Mouse (Mus musculus) C2C12 (cell line): Measurements from ENCODE around the gene Zfp423. TPM values are rescaled to one million over a fixed set of nuclear protein-coding genes. Genes with fewer than 3 reads are reported as not detected.

Source experiments
- H3K27me3 ChIP-seq: one replicate; pipeline ENCODE4 v1.6.1; 2011; ENCODE audit not compliant: control insufficient read depth, insufficient read depth, insufficient read length
- H3K36me3 ChIP-seq: one replicate; pipeline ENCODE4 v1.6.1; 2011; ENCODE audit not compliant: control insufficient read depth, insufficient read depth
- H3K4me3 ChIP-seq: one replicate; pipeline ENCODE4 v1.5.1; 2011; ENCODE audit warnings: mild to moderate bottlenecking, control low read depth; ENCODE audit not compliant: poor library complexity, insufficient read depth, severe bottlenecking
- H3K79me2 ChIP-seq: one replicate; pipeline ENCODE4 v1.6.1; 2011; ENCODE audit not compliant: control insufficient read depth, insufficient read depth
- H3K79me3 ChIP-seq: one replicate; pipeline ENCODE4 v1.6.1; 2011; ENCODE audit warnings: low read depth, control low read depth
- H3ac ChIP-seq: one replicate; pipeline ENCODE3; 2011; ENCODE audit warnings: low read depth; ENCODE audit not compliant: control insufficient read depth, insufficient read length
- CEBPB ChIP-seq: IDR thresholded peaks from one replicate; pipeline ENCODE4 v1.6.1; 2011; ENCODE audit warnings: low read depth, mild to moderate bottlenecking, control low read depth, moderate library complexity
- CTCF ChIP-seq: IDR thresholded peaks from one replicate; pipeline ENCODE4 v1.5.1; 2011; ENCODE audit not compliant: control insufficient read depth, insufficient read depth, insufficient read length
- FOSL1 ChIP-seq: IDR thresholded peaks from one replicate; pipeline ENCODE4 v1.8.0; 2011; ENCODE audit warnings: mild to moderate bottlenecking, low read length; ENCODE audit not compliant: poor library complexity, insufficient read depth, severe bottlenecking
- MAX ChIP-seq: IDR thresholded peaks from one replicate; pipeline ENCODE4 v1.6.1; 2011; ENCODE audit warnings: mild to moderate bottlenecking, control low read depth
- MYOD1 ChIP-seq: IDR thresholded peaks from one replicate; pipeline ENCODE4 v1.6.1; 2011; ENCODE audit warnings: low read depth; ENCODE audit not compliant: control insufficient read depth, insufficient read length
- MYOG ChIP-seq: IDR thresholded peaks from one replicate; pipeline ENCODE4 v1.6.1; 2011; ENCODE audit not compliant: control insufficient read depth, insufficient read length; ENCODE audit errors: extremely low read depth
- USF1 ChIP-seq: IDR thresholded peaks from one replicate; pipeline ENCODE4 v1.6.1; 2011; ENCODE audit warnings: low read depth, mild to moderate bottlenecking, control low read depth, moderate library complexity
- polyA plus RNA-seq: library from polyadenylated mRNA; unstranded; fragments of >200 nt; fragmentation: generic; extraction: Trizol; gene quantifications from one replicate; pipeline ENCODE4 v1.2.1, GENCODE M21; 2012; ENCODE audit warnings: missing spikeins

The Zfp423 gene
- polyA plus RNA-seq, 1 experiment: 0.14 TPM

DNA sequence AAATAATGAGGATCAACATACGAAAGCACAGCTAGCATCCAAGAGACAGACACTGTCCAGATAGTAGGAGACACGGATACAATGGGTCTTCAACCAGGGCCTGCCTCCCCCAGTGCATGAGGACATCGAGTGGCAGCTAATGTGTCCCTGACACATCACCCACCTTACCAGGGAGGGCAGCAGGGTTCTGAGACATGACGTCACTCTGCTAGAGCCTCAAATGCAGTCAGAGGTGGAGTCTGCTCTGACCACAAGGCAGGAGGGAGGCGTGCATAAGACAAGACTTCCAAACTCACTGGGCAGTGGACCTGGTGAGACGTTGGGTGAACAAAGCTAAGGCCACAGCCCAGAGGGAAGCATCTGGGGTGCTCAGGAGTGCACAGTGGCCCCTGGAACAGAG, 148.6 kb downstream of the Zfp423 start:
- Histone ChIP-seq H3K79me2 (no peaks in the 10 kb centered on the region), H3K27me3 (peaks cover 9% of the 10 kb centered on the region), H3ac (no peak overlapping the region), H3K79me3 (no peaks in the 10 kb centered on the region), H3K36me3 (no peaks in the 10 kb centered on the region), H3K4me3 (no peak overlapping the region)
- TF ChIP-seq MYOD1 (no peak), CTCF (no peak), CEBPB (no peak), FOSL1 (no peak), MYOG (no peak), MAX (no peak), USF1 (no peak)

GRCm38 (mm10) chr8:87804327-87804900, 155.0 kb downstream of the Zfp423 start:
- H3K79me3 ChIP-seq: no peaks in the 10 kb centered on the region
- H3K27me3 ChIP-seq: peaks cover 27% of the 10 kb centered on the region
- H3ac ChIP-seq: no peak overlapping the region
- no peak overlapping the region for H3K4me3 ChIP-seq
- no peaks in the 10 kb centered on the region for H3K79me2 ChIP-seq
- TF ChIP-seq MAX (no peak), CTCF (no peak), FOSL1 (no peak), USF1 (no peak), MYOD1 (no peak), CEBPB (no peak), MYOG (no peak)
- no peaks in the 10 kb centered on the region for H3K36me3 ChIP-seq

DNA sequence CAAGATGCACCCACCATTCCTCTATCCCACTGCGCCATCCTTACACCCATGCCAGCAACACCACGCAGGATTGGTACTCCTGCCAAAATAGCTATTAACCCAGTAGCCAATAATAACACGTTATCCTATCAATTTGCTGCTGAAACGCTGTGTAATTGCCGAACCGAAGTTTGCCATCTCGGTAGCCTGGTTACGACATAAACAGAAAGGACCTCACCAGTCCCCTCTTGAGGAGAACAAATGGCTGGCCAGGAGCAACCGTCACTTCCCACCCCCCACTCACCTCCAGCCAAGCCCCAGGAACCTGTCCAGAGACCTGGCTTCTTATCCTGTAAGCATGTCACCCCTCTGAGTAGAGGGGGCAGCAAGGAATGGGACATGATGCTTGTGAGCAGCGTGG, 156.0 kb downstream of the Zfp423 start:
- Histone ChIP-seq H3ac (no peak overlapping the region), H3K79me3 (no peaks in the 10 kb centered on the region), H3K4me3 (no peak overlapping the region), H3K36me3 (no peaks in the 10 kb centered on the region), H3K27me3 (peaks cover 27% of the 10 kb centered on the region), H3K79me2 (no peaks in the 10 kb centered on the region)
- TF ChIP-seq MYOG (no peak), MYOD1 (no peak), MAX (no peak), CEBPB (no peak)

GRCm38 (mm10) chr8:87802571-87802970, 156.8 kb downstream of the Zfp423 start:
- no peaks in the 10 kb centered on the region for H3K79me2 ChIP-seq
- H3K79me3 ChIP-seq: no peaks in the 10 kb centered on the region
- H3ac ChIP-seq: no peak overlapping the region
- H3K36me3 ChIP-seq: no peaks in the 10 kb centered on the region
- no peak overlapping the region for H3K4me3 ChIP-seq
- peaks cover 27% of the 10 kb centered on the region for H3K27me3 ChIP-seq
- TF ChIP-seq CTCF (no peak), MYOG (no peak), CEBPB (no peak), USF1 (no peak), MAX (no peak), FOSL1 (no peak), MYOD1 (no peak)

DNA sequence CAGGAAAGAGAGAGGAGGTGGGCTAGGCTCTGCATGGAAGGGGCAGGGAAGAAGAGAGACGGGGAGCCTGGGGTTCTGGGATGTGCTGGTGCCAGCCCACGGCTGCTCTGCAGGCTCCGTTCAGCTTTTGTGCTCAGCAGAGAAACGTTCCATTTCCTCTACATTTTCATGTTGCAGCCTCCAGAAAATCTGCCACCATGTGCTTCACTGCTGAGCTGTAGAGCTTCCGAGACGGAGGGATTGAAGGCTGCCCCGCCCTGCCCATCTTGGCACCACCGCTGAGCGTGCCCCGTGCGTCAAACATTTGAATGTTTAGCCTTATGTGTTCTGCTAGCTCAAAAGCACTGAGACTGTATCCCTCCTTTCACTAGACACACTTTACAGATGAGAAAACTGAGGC, 159.3 kb downstream of the Zfp423 start:
- H3K4me3 ChIP-seq: no peak overlapping the region
- TF ChIP-seq CEBPB (no peak), CTCF (no peak), USF1 (no peak), MAX (no peak), FOSL1 (no peak), MYOG (no peak), MYOD1 (no peak)
- no peak overlapping the region for H3ac ChIP-seq
- no peaks in the 10 kb centered on the region for H3K79me2 ChIP-seq
- no peaks in the 10 kb centered on the region for H3K79me3 ChIP-seq
- no peaks in the 10 kb centered on the region for H3K36me3 ChIP-seq
- H3K27me3 ChIP-seq: peaks cover 30% of the 10 kb centered on the region

GRCm38 (mm10) chr8:87796234-87796633, 163.2 kb downstream of the Zfp423 start:
- H3ac ChIP-seq: no peak overlapping the region
- H3K79me2 ChIP-seq: no peaks in the 10 kb centered on the region
- H3K4me3 ChIP-seq: no peak overlapping the region
- no peaks in the 10 kb centered on the region for H3K36me3 ChIP-seq
- peaks cover 7% of the 10 kb centered on the region for H3K27me3 ChIP-seq
- TF ChIP-seq CTCF (peak; percentile 10), MYOD1 (no peak)
- no peaks in the 10 kb centered on the region for H3K79me3 ChIP-seq
